Mouse (Mus musculus) liver, adult 2 months (tissue): ENCODE results near the gene Troap. TPM values are rescaled to one million over a fixed set of nuclear protein-coding genes. Genes with fewer than 3 reads are reported as not detected.

Experiments
- DNase-seq: peaks from one replicate; pipeline ENCODE4 v3.0.0-alpha.2; 2011; ENCODE audit warnings: low read depth, low spot score; ENCODE audit errors: extremely low read depth
- H3K27ac ChIP-seq: fragments of 200-500 bp; replicated peaks from 2 replicates; pipeline ENCODE4 v1.5.1; 2012; ENCODE audit warnings: low read depth, mild to moderate bottlenecking, control low read depth, inconsistent platforms, low read length; ENCODE audit not compliant: insufficient read depth
- H3K27me3 ChIP-seq: fragments of 200-500 bp; 2 replicates; pipeline ENCODE4 v1.6.1; 2012; ENCODE audit warnings: mild to moderate bottlenecking, moderate library complexity, low read length, inconsistent platforms; ENCODE audit not compliant: control insufficient read depth, insufficient read depth
- H3K36me3 ChIP-seq: fragments of 200-500 bp; 2 replicates; pipeline ENCODE4 v1.6.1; 2012; ENCODE audit warnings: low read length, inconsistent platforms; ENCODE audit not compliant: control insufficient read depth, insufficient read depth
- H3K4me1 ChIP-seq: fragments of 200-500 bp; 2 replicates; pipeline ENCODE4 v1.6.1; 2011; ENCODE audit warnings: low read length; ENCODE audit not compliant: control insufficient read depth, insufficient read depth
- H3K4me3 ChIP-seq: fragments of 200-500 bp; 2 replicates; pipeline ENCODE4 v1.5.1; 2011; ENCODE audit warnings: low read depth, mild to moderate bottlenecking, control low read depth, low read length, moderate library complexity; ENCODE audit not compliant: insufficient read depth
- H3K79me2 ChIP-seq: fragments of 200-500 bp; 2 replicates; pipeline ENCODE4 v1.6.1; 2012; ENCODE audit warnings: inconsistent platforms, mild to moderate bottlenecking, low read length, moderate library complexity; ENCODE audit not compliant: control insufficient read depth, insufficient read depth
- H3K9ac ChIP-seq: fragments of 200-500 bp; 2 replicates; pipeline ENCODE4 v1.6.1; 2012; ENCODE audit warnings: low read depth, mild to moderate bottlenecking, control low read depth, inconsistent platforms, low read length
- CTCF ChIP-seq: fragments of 200-500 bp; IDR thresholded peaks from 2 replicates; pipeline ENCODE4 v1.5.1; 2011; ENCODE audit warnings: low read depth, low read length, control low read depth
- POLR2A ChIP-seq: fragments of 200-500 bp; IDR thresholded peaks from 2 replicates; pipeline ENCODE4 v1.6.1; 2011; ENCODE audit warnings: low read length, control low read depth; ENCODE audit not compliant: insufficient read depth; ENCODE audit errors: extremely low read depth
- WGBS: fragments of 180-500 bp; shearing (Covaris S2); methylation state at CpG from one replicate; pipeline ENCODE4 v1.1.7; 2018; 5-methylcytosine and 5-hydroxymethylcytosine counted together
- polyA plus RNA-seq: library from polyadenylated mRNA; depleted of rRNA; stranded (reverse); fragments of >200 nt; gene quantifications from 2 replicates; pipeline ENCODE4 v1.2.3, GENCODE M21; 2012
- total RNA-seq: library from RNA; depleted of rRNA; stranded (reverse); fragments of >200 nt; gene quantifications from 2 replicates; pipeline ENCODE4 v1.2.3, GENCODE M21; 2014

The Troap gene
- total and polyA plus RNA-seq, 2 experiments, result not detected

- WGBS, result 2% methylated on average over 15 of the region's 15 CpGs
- peak; percentile 97 for DNase-seq
- no peaks in the 10 kb centered on the region for H3K27me3 ChIP-seq
- peak overlapping the region; percentile 98 for H3K27ac ChIP-seq
- H3K4me3 ChIP-seq, result peak overlapping the region; percentile 89
- TF ChIP-seq CTCF (peak; percentile 92), POLR2A (peak; percentile 68; the same call in 1 of the 2 replicates)
- peaks cover 20% of the 10 kb centered on the region for H3K4me1 ChIP-seq
- H3K36me3 ChIP-seq, result peaks cover 14% of the 10 kb centered on the region
- H3K9ac ChIP-seq, result peak overlapping the region; percentile 92
- peaks cover 7% of the 10 kb centered on the region; the same call in 1 of the 2 replicates for H3K79me2 ChIP-seq
Measured at GRCm38 (mm10) chr15:99099139-99099556, 24.8 kb downstream of the Troap start.

DNA sequence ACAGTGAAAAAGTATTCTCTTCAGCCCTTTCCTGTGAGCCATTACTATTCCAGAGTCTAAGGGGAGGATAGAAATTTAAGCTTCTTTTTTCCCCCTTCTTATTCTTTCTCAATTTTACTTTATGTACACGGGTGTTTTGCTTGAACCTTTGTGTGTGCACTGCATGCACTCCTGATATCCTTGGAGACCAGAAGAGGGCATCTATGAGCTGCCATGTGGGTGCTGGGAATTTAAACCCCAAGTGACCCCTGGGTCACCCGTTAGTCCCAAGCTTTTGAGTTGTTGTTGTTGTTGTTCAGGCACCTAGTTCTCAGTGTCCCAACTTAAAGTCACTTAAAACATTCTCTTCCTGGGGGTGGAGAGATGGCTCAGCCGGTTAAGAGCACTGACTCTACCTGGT is 25.6 kb downstream of the Troap start:
- Histone ChIP-seq H3K79me2 (peaks cover 7% of the 10 kb centered on the region; the same call in 1 of the 2 replicates), H3K4me3 (peak overlapping the region; percentile 89), H3K27ac (peak overlapping the region; percentile 98), H3K4me1 (peaks cover 20% of the 10 kb centered on the region), H3K9ac (peak overlapping the region; percentile 92), H3K36me3 (peaks cover 19% of the 10 kb centered on the region), H3K27me3 (no peaks in the 10 kb centered on the region)
- 21% methylated on average over 3 of the region's 3 CpGs for WGBS
- DNase-seq, result peak; percentile 75
- TF ChIP-seq CTCF, result peak; percentile 14
- TF ChIP-seq POLR2A, result no peak

GRCm38 (mm10) chr15:99105238-99105637 is 30.9 kb downstream of the Troap start:
- H3K9ac ChIP-seq, result no peak overlapping the region
- no peak for TF ChIP-seq CTCF
- TF ChIP-seq POLR2A, result no peak
- peaks cover 7% of the 10 kb centered on the region; the same call in 1 of the 2 replicates for H3K79me2 ChIP-seq
- H3K27me3 ChIP-seq, result no peaks in the 10 kb centered on the region
- H3K36me3 ChIP-seq, result peaks cover 25% of the 10 kb centered on the region
- H3K4me3 ChIP-seq, result no peak overlapping the region
- no peak for DNase-seq
- H3K27ac ChIP-seq, result no peak overlapping the region
- H3K4me1 ChIP-seq, result peaks cover 8% of the 10 kb centered on the region
- WGBS, result 69% methylated on average over 7 of the region's 7 CpGs

DNA sequence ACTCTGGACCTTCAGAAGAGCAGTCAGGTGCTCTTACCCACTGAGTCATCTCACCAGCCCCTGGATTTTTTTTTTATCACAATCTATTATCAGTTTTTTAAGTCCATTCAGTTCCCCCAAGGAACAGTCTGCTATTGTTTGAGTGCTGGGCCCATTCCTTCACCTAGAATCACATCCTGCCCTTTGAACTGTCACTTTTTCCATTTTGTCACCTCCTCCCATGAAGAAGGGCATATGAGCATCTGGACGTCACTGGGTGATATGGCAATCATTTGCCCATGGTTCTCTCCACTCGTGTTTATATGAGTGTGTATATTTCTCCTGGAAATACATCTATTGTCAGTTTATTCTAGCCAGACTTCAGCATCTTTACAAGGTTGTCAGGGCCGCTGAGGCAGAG is 33.5 kb downstream of the Troap start:
- no peak for DNase-seq
- peaks cover 16% of the 10 kb centered on the region for H3K36me3 ChIP-seq
- H3K79me2 ChIP-seq, result no peaks in the 10 kb centered on the region
- no peak overlapping the region for H3K9ac ChIP-seq
- no peak for TF ChIP-seq CTCF
- no peak overlapping the region for H3K27ac ChIP-seq
- no peak overlapping the region for H3K4me3 ChIP-seq
- H3K27me3 ChIP-seq, result no peaks in the 10 kb centered on the region
- H3K4me1 ChIP-seq, result no peaks in the 10 kb centered on the region
- 75% methylated on average over 3 of the region's 3 CpGs for WGBS

- H3K9ac ChIP-seq, result no peak overlapping the region
- no peak for DNase-seq
- no peak overlapping the region for H3K27ac ChIP-seq
- no peak for TF ChIP-seq CTCF
- no peak for TF ChIP-seq POLR2A
- no peak overlapping the region for H3K4me3 ChIP-seq
- H3K79me2 ChIP-seq, result no peaks in the 10 kb centered on the region
- H3K36me3 ChIP-seq, result peaks cover 2% of the 10 kb centered on the region
- 72% methylated on average over 3 of the region's 3 CpGs for whole genome bisulfite sequencing
- no peaks in the 10 kb centered on the region for H3K27me3 ChIP-seq
- H3K4me1 ChIP-seq, result no peaks in the 10 kb centered on the region; the same call in 1 of the 2 replicates
Measured at GRCm38 (mm10) chr15:99111139-99111538, 36.8 kb downstream of the Troap start.

DNA sequence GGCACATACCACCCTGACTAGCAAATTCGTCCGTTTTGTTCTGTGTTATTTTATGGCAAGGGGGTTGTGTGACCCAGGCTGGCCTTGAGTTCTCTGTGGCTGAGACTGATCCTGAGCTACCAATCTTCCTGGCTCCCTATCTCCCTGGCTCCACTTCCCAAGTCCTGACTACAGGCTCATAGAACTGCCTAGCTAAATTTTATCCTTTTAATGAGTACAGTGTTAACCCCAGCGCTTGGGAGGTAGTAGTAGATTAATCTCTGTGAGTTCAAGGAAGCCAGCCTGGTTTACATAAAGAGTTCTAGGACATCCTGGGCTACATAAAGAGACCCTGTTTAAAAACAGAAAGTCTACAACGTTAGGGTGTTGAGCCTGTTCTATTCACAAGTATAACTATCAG is 37.4 kb downstream of the Troap start:
- H3K4me3 ChIP-seq, result no peak overlapping the region

More for the DNA sequence above, 37.4 kb downstream of the Troap start:
- no peak for TF ChIP-seq POLR2A
- no peak overlapping the region for H3K27ac ChIP-seq
- H3K27me3 ChIP-seq, result no peaks in the 10 kb centered on the region
- no peak for DNase-seq
- no peaks in the 10 kb centered on the region; the same call in 1 of the 2 replicates for H3K4me1 ChIP-seq
- no peaks in the 10 kb centered on the region for H3K36me3 ChIP-seq
- WGBS, result 72% methylated on average over 4 of the region's 4 CpGs
- no peak overlapping the region for H3K9ac ChIP-seq
- H3K79me2 ChIP-seq, result no peaks in the 10 kb centered on the region
